Mouse (Mus musculus) spleen, adult 2 months (tissue): ENCODE measurements at regions not wholly inside any gene's neighbourhood (a gene's known extent, or its start where the extent isn't known, plus 50 kb on each side); places are given as distances from the start of the nearest gene placed in this dataset.

Experiments used
- DNase-seq, 2 experiments: peaks; one replicate each; pipeline versions ENCODE4 v3.0.0 to v3.0.0-alpha.2; 2012 to 2021; ENCODE audit warnings: low spot score in 2 of 2, low read depth in 1 of 2
- H3K27ac ChIP-seq: fragments of 200-500 bp; 2 replicates; pipeline ENCODE4 v1.5.1; 2012; ENCODE audit warnings: low read length, inconsistent platforms; ENCODE audit not compliant: insufficient read depth
- H3K27me3 ChIP-seq: fragments of 200-500 bp; 2 replicates; pipeline ENCODE4 v1.6.1; 2012; ENCODE audit warnings: mild to moderate bottlenecking, moderate library complexity, low read length, inconsistent platforms; ENCODE audit not compliant: control insufficient read depth, insufficient read depth
- H3K36me3 ChIP-seq: fragments of 200-500 bp; 2 replicates; pipeline ENCODE4 v1.6.1; 2012; ENCODE audit warnings: mild to moderate bottlenecking, low read length, inconsistent platforms; ENCODE audit not compliant: control insufficient read depth, insufficient read depth
- H3K4me1 ChIP-seq: fragments of 200-500 bp; 2 replicates; pipeline ENCODE4 v1.6.1; 2011; ENCODE audit warnings: inconsistent platforms; ENCODE audit not compliant: control insufficient read depth, insufficient read depth, insufficient read length
- H3K4me3 ChIP-seq: fragments of 200-500 bp; 2 replicates; pipeline ENCODE4 v1.5.1; 2011; ENCODE audit warnings: mild to moderate bottlenecking, inconsistent platforms; ENCODE audit not compliant: insufficient read depth, insufficient read length; ENCODE audit errors: extremely low read depth
- CTCF ChIP-seq: fragments of 200-500 bp; IDR thresholded peaks from 2 replicates; pipeline ENCODE4 v1.5.1; 2011; ENCODE audit warnings: mild to moderate bottlenecking, inconsistent platforms; ENCODE audit not compliant: insufficient read depth, insufficient read length, insufficient replicate concordance; ENCODE audit errors: extremely low read depth
- POLR2A ChIP-seq: fragments of 200-500 bp; IDR thresholded peaks from 2 replicates; pipeline ENCODE4 v1.6.1; 2011; ENCODE audit warnings: low read depth, low read length, inconsistent platforms
- WGBS: fragments of 180-500 bp; shearing (Covaris S2); methylation state at CpG from one replicate; pipeline ENCODE4 v1.1.7; 2018; 5-methylcytosine and 5-hydroxymethylcytosine counted together

DNA sequence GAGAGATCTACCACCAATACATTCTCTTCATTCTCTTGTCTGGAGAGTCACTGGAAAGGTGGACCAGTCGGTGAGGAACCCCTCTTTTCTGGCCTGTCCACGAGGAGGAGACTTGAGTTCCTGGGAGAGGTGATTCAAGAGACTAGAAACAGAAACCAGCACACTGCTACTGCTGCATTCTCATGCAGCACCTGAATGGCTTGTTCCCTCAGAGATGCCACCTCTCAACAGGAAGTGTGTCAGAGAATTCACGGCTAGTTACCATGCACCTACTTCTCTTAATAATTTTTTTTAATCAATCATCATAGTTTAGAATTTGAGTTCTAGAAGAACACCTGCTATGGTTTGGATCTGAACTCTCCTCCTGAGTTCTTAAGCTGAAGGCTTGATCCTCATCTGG lies 52.0 kb upstream of the Dynlrb2 start:
- 48% methylated on average over 3 of the region's 3 CpGs for WGBS
- DNase-seq = no peak
- Histone ChIP-seq H3K27me3 (no peaks in the 10 kb centered on the region), H3K4me1 (peaks cover 6% of the 10 kb centered on the region), H3K36me3 (no peaks in the 10 kb centered on the region), H3K4me3 (no peak overlapping the region), H3K27ac (no peak overlapping the region)
- TF ChIP-seq CTCF = no peak
- no peak for TF ChIP-seq POLR2A

DNA sequence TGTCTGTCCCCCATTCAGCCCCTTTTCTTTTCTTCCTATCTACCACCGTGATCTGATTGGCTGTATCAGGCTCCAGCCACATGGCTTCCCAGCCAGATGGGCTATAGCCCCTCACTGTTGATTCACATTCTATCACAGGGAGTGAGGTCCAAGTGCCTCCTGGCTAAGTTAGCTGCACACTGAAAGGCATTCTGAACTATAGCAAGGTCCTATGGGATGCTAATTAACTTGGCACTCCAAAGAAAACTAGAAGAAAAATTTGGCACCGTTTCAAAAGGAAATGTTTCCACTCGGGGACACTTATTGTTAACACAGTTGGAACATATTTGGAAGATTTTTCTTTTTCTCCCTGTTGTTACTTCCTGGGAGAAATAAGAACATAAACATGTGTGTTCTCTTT lies 53.4 kb upstream of the Dynlrb2 start:
- H3K27me3 ChIP-seq = no peaks in the 10 kb centered on the region
- no peak for TF ChIP-seq POLR2A
- no peak for TF ChIP-seq CTCF
- H3K4me3 ChIP-seq = no peak overlapping the region
- peaks cover 6% of the 10 kb centered on the region for H3K4me1 ChIP-seq
- 81% methylated on average over 3 of the region's 3 CpGs for WGBS
- DNase-seq = no peak
- H3K36me3 ChIP-seq = no peaks in the 10 kb centered on the region
- no peak overlapping the region for H3K27ac ChIP-seq

DNA sequence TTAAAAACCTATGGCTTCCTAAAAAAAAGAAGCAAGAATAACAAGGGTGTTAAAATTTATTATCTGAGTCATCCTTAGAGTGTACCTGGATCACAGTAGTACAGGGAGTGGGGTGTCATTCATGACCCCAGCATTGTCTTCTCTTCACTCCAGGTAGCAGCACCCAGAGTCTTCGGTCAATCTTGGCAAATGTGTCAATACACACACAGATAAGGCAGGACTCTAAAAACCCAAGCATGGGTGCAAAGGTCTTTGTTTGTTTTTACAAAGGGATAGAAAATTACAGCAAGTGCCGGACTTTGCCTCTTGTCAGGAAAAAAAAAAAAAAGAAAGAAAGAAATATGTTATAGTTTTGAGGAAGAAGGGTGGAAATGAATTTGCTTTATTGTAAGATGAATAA lies 57.3 kb upstream of the Dynlrb2 start:
- TF ChIP-seq CTCF = no peak
- no peak for TF ChIP-seq POLR2A
- no peak for DNase-seq

DNA sequence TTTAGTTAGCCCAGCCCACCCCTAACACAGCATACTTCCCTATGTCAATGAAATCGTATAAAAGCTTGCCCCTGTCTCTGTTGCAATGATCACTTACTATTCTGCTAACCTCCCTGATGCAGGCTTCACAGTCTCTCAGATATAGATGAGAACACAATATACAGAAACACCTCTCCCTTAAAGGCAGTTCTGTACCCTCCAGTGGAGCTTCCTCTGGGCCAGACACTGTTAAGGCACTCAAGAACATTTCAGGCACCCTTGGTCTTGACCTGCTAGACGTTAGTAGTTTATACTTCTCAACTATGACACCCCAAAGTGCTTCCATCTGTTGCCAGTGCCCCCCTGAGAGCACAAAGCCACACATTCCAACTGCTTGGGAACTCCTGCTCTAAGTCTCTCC lies 61.9 kb upstream of the Dynlrb2 start:
- DNase-seq = no peak
- 56% methylated on average over 2 of the region's 2 CpGs for WGBS
- H3K27me3 ChIP-seq = no peaks in the 10 kb centered on the region
- no peak overlapping the region for H3K27ac ChIP-seq
- TF ChIP-seq CTCF (no peak), POLR2A (no peak)
- H3K4me3 ChIP-seq = no peak overlapping the region
- no peaks in the 10 kb centered on the region for H3K4me1 ChIP-seq
- H3K36me3 ChIP-seq = no peaks in the 10 kb centered on the region

More for the DNA sequence above, 57.3 kb upstream of the Dynlrb2 start:
- Histone ChIP-seq H3K4me3 (no peak overlapping the region), H3K36me3 (no peaks in the 10 kb centered on the region), H3K27ac (no peak overlapping the region), H3K4me1 (no peaks in the 10 kb centered on the region), H3K27me3 (no peaks in the 10 kb centered on the region)
- 84% methylated on average over 2 of the region's 2 CpGs for WGBS

DNA sequence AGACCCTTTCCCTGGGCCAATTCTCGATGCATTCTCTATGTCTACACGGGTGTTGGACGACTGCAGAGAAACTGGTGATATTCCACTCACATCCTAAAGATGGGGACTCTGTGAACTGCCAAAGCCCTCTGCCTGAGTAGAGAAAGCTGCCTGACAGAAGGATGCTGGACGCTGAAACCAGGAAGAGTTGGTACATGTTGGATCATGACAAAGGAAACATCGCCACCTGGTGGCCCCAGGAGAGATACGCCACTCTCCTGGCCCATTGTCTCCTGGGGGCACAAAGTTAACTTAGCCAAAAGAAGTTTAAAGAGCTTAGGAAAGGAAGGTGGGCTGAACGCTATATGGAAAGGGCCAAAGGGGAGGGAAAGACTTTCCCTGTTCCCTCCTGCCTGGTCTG lies 65.9 kb upstream of the Dynlrb2 start:
- Histone ChIP-seq H3K4me3 (no peak overlapping the region), H3K36me3 (no peaks in the 10 kb centered on the region), H3K4me1 (no peaks in the 10 kb centered on the region), H3K27ac (no peak overlapping the region), H3K27me3 (no peaks in the 10 kb centered on the region)
- TF ChIP-seq POLR2A (no peak), CTCF (peak; percentile 68; the same call in 1 of the 2 replicates)
- DNase-seq = peak; percentile 25 to 46
- WGBS = 23% methylated on average over 7 of the region's 7 CpGs

DNA sequence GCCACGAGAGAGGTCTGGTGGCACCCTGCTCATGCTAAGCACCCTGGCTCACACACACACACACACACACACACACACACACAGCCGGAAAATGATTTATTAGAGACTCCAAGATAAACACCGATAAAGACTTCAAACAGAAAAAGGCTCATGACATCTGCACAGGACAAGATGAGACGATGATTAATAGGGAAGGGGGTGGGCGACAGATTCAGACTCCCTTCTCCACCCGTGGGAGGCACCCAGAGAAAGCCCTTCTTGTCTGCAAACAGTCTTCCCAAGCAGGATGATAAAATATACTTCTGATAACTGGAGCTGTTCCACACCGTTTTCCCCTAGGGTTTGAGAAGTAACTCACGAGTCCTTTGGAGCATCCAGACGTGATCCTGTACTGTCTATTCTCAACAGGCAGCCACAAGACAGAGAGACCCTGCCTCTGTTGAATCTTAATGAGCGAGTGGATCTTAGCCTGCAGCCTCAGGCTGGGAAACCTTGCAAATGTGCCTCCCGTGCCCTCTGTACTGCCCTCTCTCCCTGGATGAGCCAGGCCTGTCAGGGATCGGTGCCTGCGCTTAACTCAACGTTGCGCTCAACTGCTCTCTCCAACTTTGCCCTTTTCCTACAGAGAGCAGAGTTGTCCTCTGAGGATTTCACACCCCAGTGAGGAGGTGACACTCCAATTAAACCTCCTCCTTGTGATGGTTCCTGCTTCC lies 69.3 kb upstream of the Dynlrb2 start:
- no peak overlapping the region for H3K4me3 ChIP-seq
- H3K4me1 ChIP-seq = no peaks in the 10 kb centered on the region
- no peaks in the 10 kb centered on the region for H3K27me3 ChIP-seq
- no peaks in the 10 kb centered on the region for H3K36me3 ChIP-seq
- DNase-seq = no peak
- 77% methylated on average over 15 of the region's 15 CpGs for WGBS
- H3K27ac ChIP-seq = no peak overlapping the region
- TF ChIP-seq POLR2A = no peak
- TF ChIP-seq CTCF = no peak

DNA sequence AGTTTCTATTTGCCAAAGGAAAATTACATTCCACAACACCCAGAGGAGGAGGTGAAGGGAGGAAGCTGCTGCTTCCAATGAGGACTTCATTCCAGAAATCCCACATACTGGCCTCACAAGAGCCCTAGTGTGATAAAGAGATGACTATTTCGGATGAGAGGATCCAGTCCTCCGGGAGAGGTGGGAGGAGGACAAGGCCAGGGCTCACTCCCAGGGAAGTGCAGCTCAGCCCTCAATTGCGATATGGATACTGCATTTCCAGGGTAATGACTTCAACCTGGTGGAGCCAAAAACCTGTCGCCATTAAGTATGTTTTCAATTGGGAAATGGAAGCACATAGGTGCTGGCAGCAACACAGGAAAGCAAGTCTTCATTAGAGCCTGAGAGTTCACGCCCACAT lies 74.7 kb upstream of the Dynlrb2 start:
- TF ChIP-seq CTCF (no peak), POLR2A (no peak)
- WGBS = 88% methylated on average over 5 of the region's 5 CpGs
- H3K4me1 ChIP-seq = no peaks in the 10 kb centered on the region
- no peak overlapping the region for H3K4me3 ChIP-seq
- H3K27ac ChIP-seq = no peak overlapping the region
- H3K27me3 ChIP-seq = no peaks in the 10 kb centered on the region
- no peaks in the 10 kb centered on the region for H3K36me3 ChIP-seq
- DNase-seq = no peak
